Mouse (Mus musculus) E14TG2a.4 (cell line): ENCODE measurements around the gene Galr3.
"Not testable (repeated sequence)": the region's sequence is repeated elsewhere in the genome, so short reads cannot be mapped to it uniquely, and the experiment has no call there.

Source experiments
- H3K27me3 ChIP-seq: 2 replicates; pipeline ENCODE4 v1.6.1; 2014; ENCODE audit warnings: low read length, control low read depth; ENCODE audit not compliant: insufficient read depth
- H3K36me3 ChIP-seq: 2 replicates; pipeline ENCODE4 v1.6.1; 2014; ENCODE audit warnings: low read length, control low read depth; ENCODE audit not compliant: insufficient read depth
- H3K4me1 ChIP-seq: replicated peaks from 2 replicates; pipeline ENCODE4 v1.6.1; 2014; ENCODE audit warnings: low read depth, low read length, control low read depth
- H3K4me3 ChIP-seq: replicated peaks from 2 replicates; pipeline ENCODE4 v1.5.1; 2014; ENCODE audit warnings: mild to moderate bottlenecking, low read length
- H3K9me3 ChIP-seq: 2 replicates; pipeline ENCODE4 v1.6.1; 2014; ENCODE audit warnings: low read length, control low read depth
- CTCF ChIP-seq: conservative IDR thresholded peaks from 2 replicates; pipeline ENCODE4 v1.5.1; 2014; ENCODE audit warnings: low read length
- NANOG ChIP-seq: IDR thresholded peaks from 2 replicates; pipeline ENCODE4 v1.6.1; 2014; ENCODE audit warnings: borderline replicate concordance, low read length, mixed read lengths
- POU5F1 ChIP-seq: IDR thresholded peaks from 2 replicates; pipeline ENCODE4 v1.6.1; 2014; ENCODE audit warnings: low read length, borderline replicate concordance

Galr3 gene

GRCm38 (mm10) chr15:79002036-79002435 is 39.6 kb upstream of the Galr3 start:
- Histone ChIP-seq H3K4me3 (peak overlapping the region; percentile 32; the same call in 1 of the 2 replicates), H3K4me1 (peaks cover 83% of the 10 kb centered on the region)
- TF ChIP-seq CTCF (no peak), POU5F1 (no peak), NANOG (no peak)

GRCm38 (mm10) chr15:79003079-79003478 is 38.6 kb upstream of the Galr3 start:
- no peaks in the 10 kb centered on the region for H3K27me3 ChIP-seq
- H3K4me1 ChIP-seq: peaks cover 87% of the 10 kb centered on the region
- TF ChIP-seq POU5F1 (no peak), CTCF (no peak), NANOG (no peak)
- H3K36me3 ChIP-seq: peaks cover 57% of the 10 kb centered on the region
- no peak overlapping the region for H3K4me3 ChIP-seq
- no peaks in the 10 kb centered on the region for H3K9me3 ChIP-seq

More at GRCm38 (mm10) chr15:79002036-79002435, 39.6 kb upstream of the Galr3 start:
- Histone ChIP-seq H3K9me3 (no peaks in the 10 kb centered on the region), H3K27me3 (no peaks in the 10 kb centered on the region), H3K36me3 (peaks cover 57% of the 10 kb centered on the region)

- Histone ChIP-seq H3K27me3 (no peaks in the 10 kb centered on the region), H3K9me3 (no peaks in the 10 kb centered on the region), H3K36me3 (peaks cover 44% of the 10 kb centered on the region), H3K4me3 (no peak overlapping the region), H3K4me1 (peaks cover 83% of the 10 kb centered on the region)
- TF ChIP-seq NANOG: no peak
- TF ChIP-seq POU5F1: no peak
- no peak for TF ChIP-seq CTCF
These were observed 36.1 kb upstream of the Galr3 start for GRCm38 (mm10) chr15:79005581-79005980.

GRCm38 (mm10) chr15:79006638-79007037 is 35.0 kb upstream of the Galr3 start:
- no peak overlapping the region for H3K4me3 ChIP-seq
- H3K27me3 ChIP-seq: no peaks in the 10 kb centered on the region
- no peak for TF ChIP-seq POU5F1
- no peak for TF ChIP-seq NANOG
- TF ChIP-seq CTCF: no peak
- H3K36me3 ChIP-seq: peaks cover 34% of the 10 kb centered on the region
- no peaks in the 10 kb centered on the region for H3K9me3 ChIP-seq
- peaks cover 75% of the 10 kb centered on the region for H3K4me1 ChIP-seq

- no peaks in the 10 kb centered on the region for H3K9me3 ChIP-seq
- TF ChIP-seq NANOG (no peak), CTCF (no peak), POU5F1 (no peak)
- H3K27me3 ChIP-seq: no peaks in the 10 kb centered on the region
- H3K4me1 ChIP-seq: peaks cover 71% of the 10 kb centered on the region
- no peak overlapping the region for H3K4me3 ChIP-seq
- peaks cover 31% of the 10 kb centered on the region for H3K36me3 ChIP-seq
These were observed 34.6 kb upstream of the Galr3 start for GRCm38 (mm10) chr15:79007059-79007458.

- peaks cover 65% of the 10 kb centered on the region for H3K4me1 ChIP-seq
- H3K36me3 ChIP-seq: peaks cover 31% of the 10 kb centered on the region
- not testable (repeated sequence) for H3K9me3 ChIP-seq, H3K27me3 ChIP-seq, H3K4me3 ChIP-seq
These were observed 33.8 kb upstream of the Galr3 start for GRCm38 (mm10) chr15:79007836-79008235.

- Histone ChIP-seq H3K27me3 (no peaks in the 10 kb centered on the region), H3K4me1 (peaks cover 55% of the 10 kb centered on the region), H3K36me3 (peaks cover 12% of the 10 kb centered on the region), H3K4me3 (no peak overlapping the region), H3K9me3 (no peaks in the 10 kb centered on the region)
- TF ChIP-seq POU5F1 (no peak), CTCF (no peak), NANOG (no peak)
These were observed 32.0 kb upstream of the Galr3 start for GRCm38 (mm10) chr15:79009734-79010133.

- Histone ChIP-seq H3K4me3 (no peak overlapping the region), H3K36me3 (no peaks in the 10 kb centered on the region), H3K4me1 (peaks cover 43% of the 10 kb centered on the region), H3K9me3 (no peaks in the 10 kb centered on the region), H3K27me3 (no peaks in the 10 kb centered on the region)
- no peak for TF ChIP-seq CTCF
- no peak for TF ChIP-seq POU5F1
- TF ChIP-seq NANOG: no peak
These were observed 30.1 kb upstream of the Galr3 start for GRCm38 (mm10) chr15:79011550-79011949.

GRCm38 (mm10) chr15:79013382-79013781 is 28.3 kb upstream of the Galr3 start:
- TF ChIP-seq NANOG (no peak), CTCF (no peak), POU5F1 (no peak)
- H3K4me1 ChIP-seq: peaks cover 27% of the 10 kb centered on the region

More at GRCm38 (mm10) chr15:79013382-79013781, 28.3 kb upstream of the Galr3 start:
- H3K36me3 ChIP-seq: no peaks in the 10 kb centered on the region
- H3K9me3 ChIP-seq: no peaks in the 10 kb centered on the region
- no peaks in the 10 kb centered on the region for H3K27me3 ChIP-seq
- no peak overlapping the region for H3K4me3 ChIP-seq
